Mouse (Mus musculus): ENCODE results near the gene Slc16a6. TPM values are rescaled to one million over a fixed set of nuclear protein-coding genes. Genes with fewer than 3 reads are reported as not detected.

Gene Slc16a6
- 106 to 118 TPM (median 113 TPM) in 4 replicates for total RNA-seq (2023)

GRCm38 (mm10) chr11:109473171-109474085, at the start of gene Slc16a6, which contains the start of gene Arsg:
TSS of gene Slc16a6 (minus strand) at chr11:109473598.
TSS of gene Arsg (plus strand) at chr11:109473374.

GRCm38 (mm10) chr11:109425392-109426271, 47.8 kb downstream of the Slc16a6 start, which contains the start of gene Amz2:
TSS of gene Amz2 (plus strand) at chr11:109425946.

GRCm38 (mm10) chr11:109413617-109414016, 59.8 kb downstream of the Slc16a6 start, which contains the start of gene 9930022D16Rik:
TSS of gene 9930022D16Rik (plus strand) at chr11:109413917.

Other genes with a start within 250 kb of the Slc16a6 start
- 0.20 to 0.94 TPM (median 0.54 TPM) in 4 replicates for gene Rgs9, start 175.5 kb downstream of the Slc16a6 start, total RNA-seq (2023)
- 154 to 171 TPM (median 168 TPM) in 4 replicates for gene Gna13, start 110.8 kb downstream of the Slc16a6 start, total RNA-seq (2023)
- gene 9930022D16Rik, start 59.7 kb downstream of the Slc16a6 start, total RNA-seq (2023), result 0.91 to 1.3 TPM (median 1.1 TPM) in 4 replicates
- gene Amz2, start 47.7 kb downstream of the Slc16a6 start, total RNA-seq (2023), result 28.5 to 30.9 TPM (median 29.0 TPM) in 4 replicates
- 2.8 to 6.2 TPM (median 4.5 TPM) in 4 replicates for gene Arsg, start 224 bp downstream of the Slc16a6 start, total RNA-seq (2023)
- gene Wipi1, start 138.4 kb upstream of the Slc16a6 start, total RNA-seq (2023), result 1.4 to 2.5 TPM (median 2.1 TPM) in 4 replicates
- gene Prkar1a, start 175.8 kb upstream of the Slc16a6 start, total RNA-seq (2023), result 297 to 308 TPM (median 302 TPM) in 4 replicates
- not detected in 4 replicates for gene Fam20a, start 248.7 kb upstream of the Slc16a6 start, total RNA-seq (2023)

Measured in B cell, adult 62 days (primary cell).